ENCODE assay signal across 8 mouse cellular contexts in genomic region chr10:62578338-62579100, GRCm38 (mm10). TPM values are rescaled to one million over a fixed set of nuclear protein-coding genes. Genes with fewer than 3 reads are reported as not detected.
A peak's percentile ranks its signal among the peaks of the same experiment; 100 is the strongest.
DNase-seq lines count a peak whose midpoint lies in the region; ATAC-seq lines count a peak whose summit lies in the region.

TSS of gene Kif1bp (minus strand) at chr10:62578457.

- peaks cover 53% of the 10 kb centered on the region for H3K36me3 ChIP-seq in hindbrain, embryonic 15.5 days

- peak within 1 kb of the TSS; percentile 94 for H3K4me3 ChIP-seq in hindbrain, embryonic 15.5 days

- DNase-seq in T-cell, adult 2 months (ENCODE audit: low spot score) = peak; percentile 94
- peak; percentile 95 to 97 for DNase-seq in cerebellum, postnatal 36 days
- peak; percentile 96 to 98 for DNase-seq in frontal cortex, postnatal 36 days (ENCODE audit: low spot score in 2 of 2)
- DNase-seq in left cerebral cortex, adult 11 months (ENCODE audit: low spot score) = peak; percentile 97
- peak; percentile 97 to 98 for DNase-seq in lung, postnatal 4 days
- DNase-seq in retina, postnatal 7 days (ENCODE audit: low read depth, low spot score) = peak; percentile 95
- DNase-seq in urinary bladder, adult 2 months (ENCODE audit: low spot score) = peak; percentile 90

- WGBS in hindbrain, embryonic 15.5 days = 5% methylated on average over 33 of the region's 33 CpGs

- H3K27me3 ChIP-seq in hindbrain, embryonic 15.5 days = no peaks in the 10 kb centered on the region

- H3K4me2 ChIP-seq in hindbrain, embryonic 15.5 days = peak within 1 kb of the TSS; percentile 91

- peak within 1 kb of the TSS; percentile 86 for H3K9ac ChIP-seq in hindbrain, embryonic 15.5 days

- peaks cover 26% of the 10 kb centered on the region for H3K4me1 ChIP-seq in hindbrain, embryonic 15.5 days (replicated peaks)

- H3K27ac ChIP-seq in hindbrain, embryonic 15.5 days (replicated peaks) = peak within 1 kb of the TSS; percentile 87

- peak; percentile 100 for ATAC-seq in hindbrain, embryonic 15.5 days (ENCODE audit: low FRiP score, low read depth)

- H3K9me3 ChIP-seq in hindbrain, embryonic 15.5 days = no peaks in the 10 kb centered on the region

RNA-seq across cellular contexts. Expression of gene Kif1bp, which starts in this region (rescaled TPM):
- 73.3 and 77.9 TPM in 2 replicates for polyA plus RNA-seq in hindbrain, embryonic 15.5 days (2015; fragmentation: Nextera tagmentation; extraction: Ambion mirVana)
- 31.4 and 34.4 TPM in 2 replicates for polyA plus RNA-seq in urinary bladder, adult 2 months (2012; rRNA removed)

Comparison
In these comparisons a context has a peak if more than half of its experiments do, and no peak if none do; other contexts are left out.
1. Peak in every context shown above with its lines: DNase-seq, ATAC-seq, H3K4me3 ChIP-seq and H3K27ac ChIP-seq.